Mouse (Mus musculus): Measurements from ENCODE around the gene Jpt1.

- TF ChIP-seq TAL1 (IDR thresholded peaks at IDR 0.05; ENCODE audit: low read length) (no peak), GATA1 (IDR thresholded peaks at IDR 0.05; ENCODE audit: low read length) (no peak)
Observed at GRCm38 (mm10) chr11:115462243-115462891, 51.8 kb downstream of the Jpt1 start, which contains the start of gene Slc16a5.
